Mouse (Mus musculus) ES-E14 (cell line): ENCODE measurements around the gene Bclaf1.

Experiments used
- CHD2 ChIP-seq: IDR thresholded peaks from 2 replicates; pipeline ENCODE4 v1.6.1; 2014; ENCODE audit warnings: mild to moderate bottlenecking, low read depth, low read length, inconsistent platforms
- HCFC1 ChIP-seq: IDR thresholded peaks from 2 replicates; pipeline ENCODE4 v1.6.1; 2012; ENCODE audit warnings: low read length, inconsistent platforms, borderline replicate concordance; ENCODE audit not compliant: insufficient read depth
- MAFK ChIP-seq: IDR thresholded peaks from 2 replicates; pipeline ENCODE4 v1.6.1; 2014; ENCODE audit warnings: mild to moderate bottlenecking, low read depth, low read length, inconsistent platforms; ENCODE audit not compliant: insufficient read depth
- ZC3H11A ChIP-seq: IDR thresholded peaks from 2 replicates; pipeline ENCODE4 v1.6.1; 2012; ENCODE audit warnings: low read depth, mild to moderate bottlenecking, inconsistent platforms, low read length, borderline replicate concordance

GRCm38 (mm10) chr10:20298152-20298920 lies 13.9 kb upstream of the Bclaf1 start:
- no peak for TF ChIP-seq HCFC1
- TF ChIP-seq CHD2, result no peak
- TF ChIP-seq ZC3H11A, result no peak
- no peak for TF ChIP-seq MAFK
